Comparison of ENCODE assay signal across 9 mouse cellular contexts in genomic region chr10:80302471-80302881, GRCm38 (mm10). TPM values are rescaled to one million over a fixed set of nuclear protein-coding genes. Genes with fewer than 3 reads are reported as not detected.
A peak's percentile ranks its signal among the peaks of the same experiment; 100 is the strongest.
DNase-seq lines count a peak whose midpoint lies in the region; ATAC-seq and TF ChIP-seq lines count a peak whose summit lies in the region.
"Had no signal": no experiment of that assay in that cellular context is flagged by ENCODE, and none has a peak within 500 bp of the region (broad histone marks: within the 10 kb centered on the region; RNA-seq: fewer than 3 reads in every experiment).

No protein-coding gene starts in this region.

- H3K9ac ChIP-seq in hindbrain, postnatal 0 days (replicated peaks; ENCODE audit: low read length) = peak overlapping the region; percentile 90; the same call in 1 of the 2 replicates
- peak overlapping the region; percentile 91 for H3K9ac ChIP-seq in midbrain, postnatal 0 days (replicated peaks; ENCODE audit: low read length, poor library complexity, severe bottlenecking)
- H3K9ac ChIP-seq: limb, embryonic 12.5 days had no signal

- H3K4me2 ChIP-seq in hindbrain, postnatal 0 days (ENCODE audit: low read depth, low read length) = peak overlapping the region; percentile 74
- H3K4me2 ChIP-seq in midbrain, postnatal 0 days (ENCODE audit: low read depth, low read length, poor library complexity, severe bottlenecking) = peak overlapping the region; percentile 91
- H3K4me2 ChIP-seq: limb, embryonic 12.5 days had no signal

- peak; percentile 7; the same call in 1 of the 2 replicates for TF ChIP-seq CTCF in hindbrain, postnatal 0 days (IDR thresholded peaks at IDR 0.05; ENCODE audit: low read depth)
- TF ChIP-seq CTCF in midbrain, postnatal 0 days (IDR thresholded peaks at IDR 0.05) = no peak; the same call in 1 of the 2 replicates

- 5% methylated on average over 9 of the region's 9 CpGs for WGBS in hindbrain, postnatal 0 days
- WGBS in limb, embryonic 10.5 days = 6% methylated on average over 9 of the region's 9 CpGs
- 11% methylated on average over 9 of the region's 9 CpGs for WGBS in midbrain, postnatal 0 days

- no peaks in the 10 kb centered on the region for H3K27me3 ChIP-seq in hindbrain, postnatal 0 days (ENCODE audit: insufficient read depth, low read length)
- H3K27me3 ChIP-seq in limb, embryonic 10.5 days (ENCODE audit: low read depth, poor library complexity, severe bottlenecking) = peaks cover 100% of the 10 kb centered on the region
- H3K27me3 ChIP-seq in midbrain, postnatal 0 days (ENCODE audit: insufficient read depth, low read length) = no peaks in the 10 kb centered on the region

- DNase-seq in cerebellum, adult 11 months = peak; percentile 60
- no peak for DNase-seq in cerebellum, adult 8-10 months
- peak; percentile 75 for DNase-seq in embryo, embryonic 10 days (ENCODE audit: low spot score)
- peak; percentile 74 to 84 for DNase-seq in gastrocnemius, postnatal 36 days
- DNase-seq in hindbrain, postnatal 0 days (ENCODE audit: low spot score) = peak; percentile 91
- no peak for DNase-seq in limb, embryonic 10.5 days (ENCODE audit: low spot score)
- DNase-seq in midbrain, postnatal 0 days (ENCODE audit: low spot score) = peak; percentile 93

- peak overlapping the region; percentile 58 for H3K4me3 ChIP-seq in hindbrain, postnatal 0 days (ENCODE audit: low read length)
- H3K4me3 ChIP-seq in limb, embryonic 10.5 days = peak overlapping the region; percentile 0; the same call in 1 of the 2 replicates
- H3K4me3 ChIP-seq in midbrain, postnatal 0 days (ENCODE audit: low read depth, low read length) = peak overlapping the region; percentile 58
- H3K4me3 ChIP-seq: limb, embryonic 12.5 days had no signal

- intact Hi-C loops in gastrocnemius, postnatal 36 days (cut with DNase I) = no loop called here

- ATAC-seq in hindbrain, postnatal 0 days = peak; percentile 64
- ATAC-seq in midbrain, postnatal 0 days (ENCODE audit: low FRiP score) = peak; percentile 12
- no peak for ATAC-seq in megakaryocyte, adult 5-6 weeks (ENCODE audit: poor library complexity, severe bottlenecking)

- no peaks in the 10 kb centered on the region for H3K9me3 ChIP-seq in hindbrain, postnatal 0 days (ENCODE audit: low read length)
- H3K9me3 ChIP-seq in limb, embryonic 10.5 days (replicated peaks) = no peaks in the 10 kb centered on the region
- H3K9me3 ChIP-seq in midbrain, postnatal 0 days (ENCODE audit: low read length) = no peaks in the 10 kb centered on the region
- H3K9me3 ChIP-seq: limb, embryonic 12.5 days had no signal

- H3K4me1 ChIP-seq in hindbrain, postnatal 0 days (ENCODE audit: insufficient read depth, low read length) = peaks cover 30% of the 10 kb centered on the region
- peaks cover 29% of the 10 kb centered on the region for H3K4me1 ChIP-seq in limb, embryonic 10.5 days
- peaks cover 27% of the 10 kb centered on the region for H3K4me1 ChIP-seq in midbrain, postnatal 0 days (ENCODE audit: insufficient read depth, low read length)

- H3K36me3 ChIP-seq in hindbrain, postnatal 0 days (ENCODE audit: insufficient read depth, low read length) = peaks cover 29% of the 10 kb centered on the region
- H3K36me3 ChIP-seq in limb, embryonic 10.5 days = 0 out of 2 replicates have a peak, but pooled peaks cover 3% of the 10 kb centered on the region
- H3K36me3 ChIP-seq in midbrain, postnatal 0 days (ENCODE audit: insufficient read depth, low read length) = peaks cover 38% of the 10 kb centered on the region

- H3K27ac ChIP-seq in hindbrain, postnatal 0 days = peak overlapping the region; percentile 99
- no peak overlapping the region for H3K27ac ChIP-seq in limb, embryonic 10.5 days
- peak overlapping the region; percentile 100 for H3K27ac ChIP-seq in midbrain, postnatal 0 days (ENCODE audit: low read depth, low read length)
- H3K27ac ChIP-seq: limb, embryonic 12.5 days had no signal

RNA-seq across cellular contexts. Expression of gene Apc2, which starts 6.7 kb away (rescaled TPM):
- total RNA-seq in gastrocnemius, postnatal 36 days (2021) = under 1 TPM; 0.54 to 0.57 TPM
- 358 and 374 TPM in 2 replicates for total RNA-seq in hindbrain, postnatal 0 days (2014; rRNA removed)
- polyA plus RNA-seq in hindbrain, postnatal 0 days (2015; fragmentation: Nextera tagmentation; extraction: Ambion mirVana) = 81.3 and 97.6 TPM in 2 replicates
- 0.90 and 2.9 TPM in 2 replicates for polyA plus RNA-seq in limb, embryonic 10.5 days (2016; fragmentation: Nextera tagmentation; extraction: Ambion mirVana)
- 370 and 395 TPM in 2 replicates for total RNA-seq in midbrain, postnatal 0 days (2014; rRNA removed)
- polyA plus RNA-seq in midbrain, postnatal 0 days (2015; fragmentation: Nextera tagmentation; extraction: Ambion mirVana) = 95.3 and 110 TPM in 2 replicates
- total RNA-seq in megakaryocyte, adult 5-6 weeks (2015) = not detected in 2 replicates
- not detected in 2 replicates for total RNA-seq in megakaryocyte, adult 5-6 weeks (2017)

RNA-seq across cellular contexts. Expression of gene Rps15, which starts 10.2 kb away (rescaled TPM):
- total RNA-seq in gastrocnemius, postnatal 36 days (2021) = 100 to 1,000 TPM; 529 to 644 TPM
- 1,031 and 1,483 TPM in 2 replicates for total RNA-seq in hindbrain, postnatal 0 days (2014; rRNA removed)
- polyA plus RNA-seq in hindbrain, postnatal 0 days (2015; fragmentation: Nextera tagmentation; extraction: Ambion mirVana) = 676 and 682 TPM in 2 replicates
- 1,092 and 1,255 TPM in 2 replicates for polyA plus RNA-seq in limb, embryonic 10.5 days (2016; fragmentation: Nextera tagmentation; extraction: Ambion mirVana)
- total RNA-seq in midbrain, postnatal 0 days (2014; rRNA removed) = 971 and 1,162 TPM in 2 replicates
- polyA plus RNA-seq in midbrain, postnatal 0 days (2015; fragmentation: Nextera tagmentation; extraction: Ambion mirVana) = 633 and 645 TPM in 2 replicates
- 1,580 and 1,599 TPM in 2 replicates for total RNA-seq in megakaryocyte, adult 5-6 weeks (2015)
- 1,732 and 1,915 TPM in 2 replicates for total RNA-seq in megakaryocyte, adult 5-6 weeks (2017)

RNA-seq across cellular contexts. Expression of gene 2310011J03Rik, which starts 17.9 kb away (rescaled TPM):
- total RNA-seq in gastrocnemius, postnatal 36 days (2021) = 1 to 10 TPM; 5.5 to 6.2 TPM
- total RNA-seq in hindbrain, postnatal 0 days (2014; rRNA removed) = 28.9 and 36.0 TPM in 2 replicates
- 35.7 and 38.4 TPM in 2 replicates for polyA plus RNA-seq in hindbrain, postnatal 0 days (2015; fragmentation: Nextera tagmentation; extraction: Ambion mirVana)
- 58.2 and 60.9 TPM in 2 replicates for polyA plus RNA-seq in limb, embryonic 10.5 days (2016; fragmentation: Nextera tagmentation; extraction: Ambion mirVana)
- total RNA-seq in midbrain, postnatal 0 days (2014; rRNA removed) = 15.6 and 23.1 TPM in 2 replicates
- 26.5 and 29.6 TPM in 2 replicates for polyA plus RNA-seq in midbrain, postnatal 0 days (2015; fragmentation: Nextera tagmentation; extraction: Ambion mirVana)
- 25.6 and 27.4 TPM in 2 replicates for total RNA-seq in megakaryocyte, adult 5-6 weeks (2015)
- 13.8 and 17.8 TPM in 2 replicates for total RNA-seq in megakaryocyte, adult 5-6 weeks (2017)

RNA-seq across cellular contexts. Expression of gene Pcsk4, which starts 26.8 kb away (rescaled TPM):
- total RNA-seq in gastrocnemius, postnatal 36 days (2021) = 1 to 10 TPM; 1.1 to 2.0 TPM
- 3.8 and 6.7 TPM in 2 replicates for total RNA-seq in hindbrain, postnatal 0 days (2014; rRNA removed)
- 11.0 and 11.8 TPM in 2 replicates for polyA plus RNA-seq in hindbrain, postnatal 0 days (2015; fragmentation: Nextera tagmentation; extraction: Ambion mirVana)
- 6.1 and 6.3 TPM in 2 replicates for polyA plus RNA-seq in limb, embryonic 10.5 days (2016; fragmentation: Nextera tagmentation; extraction: Ambion mirVana)
- 5.2 and 7.5 TPM in 2 replicates for total RNA-seq in midbrain, postnatal 0 days (2014; rRNA removed)
- 12.6 and 14.6 TPM in 2 replicates for polyA plus RNA-seq in midbrain, postnatal 0 days (2015; fragmentation: Nextera tagmentation; extraction: Ambion mirVana)
- total RNA-seq in megakaryocyte, adult 5-6 weeks (2015) = 0.32 and 0.83 TPM in 2 replicates
- not detected in 2 replicates for total RNA-seq in megakaryocyte, adult 5-6 weeks (2017)

RNA-seq across cellular contexts. Expression of gene Reep6, which starts 27.3 kb away (rescaled TPM):
- total RNA-seq in gastrocnemius, postnatal 36 days (2021) = 1 to 10 TPM; 1.3 to 1.5 TPM
- total RNA-seq in hindbrain, postnatal 0 days (2014; rRNA removed) = 3.7 TPM in 2 replicates
- polyA plus RNA-seq in hindbrain, postnatal 0 days (2015; fragmentation: Nextera tagmentation; extraction: Ambion mirVana) = 5.2 and 5.5 TPM in 2 replicates
- 5.4 and 6.6 TPM in 2 replicates for polyA plus RNA-seq in limb, embryonic 10.5 days (2016; fragmentation: Nextera tagmentation; extraction: Ambion mirVana)
- 3.8 and 5.3 TPM in 2 replicates for total RNA-seq in midbrain, postnatal 0 days (2014; rRNA removed)
- polyA plus RNA-seq in midbrain, postnatal 0 days (2015; fragmentation: Nextera tagmentation; extraction: Ambion mirVana) = 7.0 and 7.8 TPM in 2 replicates
- total RNA-seq in megakaryocyte, adult 5-6 weeks (2015) = 0.16 and 0.96 TPM in 2 replicates
- total RNA-seq in megakaryocyte, adult 5-6 weeks (2017) = 0.37 TPM in 1 of 2 replicates, not detected in the other

Comparison
In these comparisons a context has a peak if more than half of its experiments do, and no peak if none do; other contexts are left out.
1. DNase-seq: peak in cerebellum, adult 11 months (single experiment), embryo, embryonic 10 days (single experiment), gastrocnemius, postnatal 36 days (2 of 2), hindbrain, postnatal 0 days (single experiment) and midbrain, postnatal 0 days (single experiment); none in cerebellum, adult 8-10 months (single experiment) and limb, embryonic 10.5 days (single experiment).
2. H3K4me3 ChIP-seq: peak in every context shown above with its lines; median percentile 58 in hindbrain, postnatal 0 days; 58 in midbrain, postnatal 0 days; 0 in limb, embryonic 10.5 days.
3. RNA of gene Apc2, which starts 6.7 kb away (total RNA-seq): 358 to 374 TPM in hindbrain, postnatal 0 days and 370 to 395 TPM in midbrain, postnatal 0 days; 0.54 to 0.57 TPM in gastrocnemius, postnatal 36 days and not detected in megakaryocyte, adult 5-6 weeks; every median in the first group is over 100 times any median in the second.